Mouse (Mus musculus): ENCODE data around the gene Slc5a4a.

DNA sequence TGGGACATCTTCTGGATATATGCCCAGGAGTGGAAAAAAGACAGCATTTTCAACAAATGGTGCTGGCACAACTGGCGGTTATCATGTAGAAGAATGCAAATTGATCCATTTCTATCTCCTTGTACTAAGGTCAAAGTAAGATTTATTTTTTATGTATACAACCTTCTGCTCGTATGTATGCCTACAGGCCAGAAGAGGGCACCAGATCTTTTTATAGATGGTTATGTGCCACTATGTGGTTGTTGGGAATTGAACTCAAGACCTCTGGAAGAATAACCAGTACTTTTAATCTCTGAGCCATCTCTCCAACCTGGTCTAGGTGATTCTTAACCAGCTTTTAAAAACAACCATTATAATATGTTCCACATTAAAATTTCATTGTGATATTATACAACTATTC, 10.9 kb upstream of the Slc5a4a start:
- TF ChIP-seq CTCF (conservative IDR thresholded peaks at IDR 0.05 in 1 of 2, IDR thresholded peaks at IDR 0.05 in 1 of 2; ENCODE audit: low read depth in 2 of 2, low read length in 2 of 2) (peak in 1 of 2 experiments; percentile 55; a peak in 2 of 4 replicates), ELF1 (IDR thresholded peaks at IDR 0.05; ENCODE audit: low read depth, low read length) (no peak), POLR2A (IDR thresholded peaks at IDR 0.05; ENCODE audit: low read depth, low read length) (no peak), NRF1 (IDR thresholded peaks at IDR 0.05; ENCODE audit: low read depth, low read length) (no peak), HCFC1 (IDR thresholded peaks at IDR 0.05; ENCODE audit: low read depth, low read length) (no peak), SIN3A (IDR thresholded peaks at IDR 0.05; ENCODE audit: low read length) (no peak), IRF4 (IDR thresholded peaks at IDR 0.05; ENCODE audit: low read depth, low read length) (no peak), KAT2A (IDR thresholded peaks at IDR 0.05; ENCODE audit: insufficient replicate concordance, low read length) (no peak), SMC3 (IDR thresholded peaks at IDR 0.05; ENCODE audit: low read depth, low read length) (peak; percentile 32), RCOR1 (conservative IDR thresholded peaks at IDR 0.05; ENCODE audit: low read depth, low read length) (no peak)

Data from CH12.LX (cell line).